Mouse (Mus musculus) MEL (cell line): ENCODE results near the gene Adgre5. TPM values are rescaled to one million over a fixed set of nuclear protein-coding genes. Genes with fewer than 3 reads are reported as not detected.

Source experiments
- DNase-seq: peaks from one replicate; pipeline ENCODE4 v3.0.0; 2011; ENCODE audit warnings: low read depth, low spot score
- H3K27ac ChIP-seq: 2 replicates; pipeline ENCODE4 v1.5.1; 2012; ENCODE audit warnings: low read depth, mild to moderate bottlenecking, control low read depth, low read length, moderate library complexity; ENCODE audit not compliant: control insufficient read depth
- H3K27me3 ChIP-seq, 2 experiments: fragments of 150-350 bp in 1 of 2; sonication (generic) in 1 of 2; 2 replicates each; pipeline ENCODE4 v1.6.1; 2012; ENCODE audit warnings: low read length in 2 of 2, mild to moderate bottlenecking in 2 of 2, improper control_type of control experiment in 1 of 2, moderate library complexity in 1 of 2; ENCODE audit not compliant: insufficient read depth in 2 of 2, control insufficient read depth in 1 of 2
- H3K36me3 ChIP-seq, 2 experiments: 2 replicates each; pipeline ENCODE4 v1.6.1; 2012 to 2014; ENCODE audit warnings: low read length in 2 of 2, improper control_type of control experiment in 1 of 2, inconsistent platforms in 1 of 2, mild to moderate bottlenecking in 1 of 2; ENCODE audit not compliant: insufficient read depth in 2 of 2, control insufficient read depth in 1 of 2
- H3K4me1 ChIP-seq, 2 experiments: fragments of 150-350 bp in 1 of 2; sonication (generic) in 1 of 2; 2 replicates each; pipeline ENCODE4 v1.6.1; 2012; ENCODE audit warnings: low read length in 2 of 2, improper control_type of control experiment in 1 of 2, mild to moderate bottlenecking in 1 of 2; ENCODE audit not compliant: insufficient read depth in 2 of 2, control insufficient read depth in 1 of 2
- H3K4me3 ChIP-seq, 2 experiments: fragments of 150-350 bp in 1 of 2; sonication (generic) in 1 of 2; 2 replicates each; pipeline ENCODE4 v1.5.1; 2012; ENCODE audit warnings: low read depth in 2 of 2, low read length in 2 of 2, mild to moderate bottlenecking in 2 of 2, moderate library complexity in 2 of 2, control low read depth in 1 of 2, improper control_type of control experiment in 1 of 2; ENCODE audit not compliant: control insufficient read depth in 1 of 2, insufficient read depth in 1 of 2
- H3K79me2 ChIP-seq: 2 replicates; pipeline ENCODE4 v1.6.1; 2012; ENCODE audit warnings: mild to moderate bottlenecking, low read length, moderate library complexity; ENCODE audit not compliant: control insufficient read depth, poor library complexity, insufficient read depth
- H3K9ac ChIP-seq: 2 replicates; pipeline ENCODE4 v1.6.1; 2012; ENCODE audit warnings: low read depth, mild to moderate bottlenecking, control low read depth, low read length, moderate library complexity; ENCODE audit not compliant: control insufficient read depth, poor library complexity, severe bottlenecking
- H3K9me3 ChIP-seq: fragments of 150-350 bp; sonication (generic); replicated peaks from 2 replicates; pipeline ENCODE4 v1.6.1; 2012; ENCODE audit warnings: mild to moderate bottlenecking, low read length, improper control_type of control experiment, moderate library complexity; ENCODE audit not compliant: insufficient read depth
- CHD2 ChIP-seq: IDR thresholded peaks from 2 replicates; pipeline ENCODE4 v1.6.1; 2011; ENCODE audit warnings: low read length, improper control_type of control experiment
- CTCF ChIP-seq, 3 experiments: IDR thresholded peaks in 2 of 3; conservative IDR thresholded peaks in 1 of 3; 2 replicates each; pipeline ENCODE4 v1.5.1; 2011 to 2012; ENCODE audit warnings: low read length in 3 of 3, low read depth in 2 of 3, mild to moderate bottlenecking in 2 of 3, improper control_type of control experiment in 1 of 3, inconsistent platforms in 1 of 3, mixed read lengths in 1 of 3, moderate library complexity in 1 of 3; ENCODE audit not compliant: control insufficient read depth in 1 of 3, insufficient read depth in 1 of 3, poor library complexity in 1 of 3, severe bottlenecking in 1 of 3
- E2F4 ChIP-seq: IDR thresholded peaks from 2 replicates; pipeline ENCODE4 v1.6.1; 2011; ENCODE audit warnings: low read depth, low read length, improper control_type of control experiment, borderline replicate concordance
- ELF1 ChIP-seq: IDR thresholded peaks from 2 replicates; pipeline ENCODE4 v1.6.1; 2014; ENCODE audit warnings: low read depth, mild to moderate bottlenecking, inconsistent platforms, low read length, improper control_type of control experiment, moderate library complexity
- ETS1 ChIP-seq: IDR thresholded peaks from 2 replicates; pipeline ENCODE4 v1.6.1; 2012; ENCODE audit warnings: low read depth, mild to moderate bottlenecking, inconsistent platforms, low read length, improper control_type of control experiment, moderate library complexity
- GATA1 ChIP-seq: IDR thresholded peaks from 2 replicates; pipeline ENCODE4 v1.6.1; 2011; ENCODE audit warnings: low read depth, low read length, improper control_type of control experiment
- MXI1 ChIP-seq: IDR thresholded peaks from 2 replicates; pipeline ENCODE4 v1.6.1; 2011; ENCODE audit warnings: mild to moderate bottlenecking, low read depth, low read length, improper control_type of control experiment
- MYB ChIP-seq: IDR thresholded peaks from 2 replicates; pipeline ENCODE4 v1.6.1; 2011; ENCODE audit warnings: mild to moderate bottlenecking, low read depth, low read length, improper control_type of control experiment
- MYC ChIP-seq: IDR thresholded peaks from 2 replicates; pipeline ENCODE4 v1.6.1; 2011; ENCODE audit warnings: low read depth, mild to moderate bottlenecking, low read length, improper control_type of control experiment, moderate library complexity
- POLR2AphosphoS2 ChIP-seq: IDR thresholded peaks from 2 replicates; pipeline ENCODE4 v1.6.1; 2011; ENCODE audit warnings: low read length, improper control_type of control experiment
- RCOR1 ChIP-seq: IDR thresholded peaks from 2 replicates; pipeline ENCODE4 v1.6.1; 2012; ENCODE audit warnings: low read depth, mild to moderate bottlenecking, inconsistent platforms, low read length, improper control_type of control experiment
- TBP ChIP-seq: IDR thresholded peaks from 2 replicates; pipeline ENCODE4 v1.8.0; 2011; ENCODE audit warnings: low read depth, low read length, improper control_type of control experiment
- ZNF384 ChIP-seq: IDR thresholded peaks from 2 replicates; pipeline ENCODE4 v1.6.1; 2012; ENCODE audit warnings: low read depth, mild to moderate bottlenecking, inconsistent platforms, low read length, improper control_type of control experiment
- polyA plus RNA-seq, 2 experiments: library from polyadenylated mRNA; stranded (reverse) in 1 of 2; unstranded in 1 of 2; fragments of >175 nt in 1 of 2; fragments of >200 nt in 1 of 2; gene quantifications; 2 replicates each; pipeline versions ENCODE4 v1.2.1 to v1.2.4; 2012; ENCODE audit warnings: low replicate concordance in 2 of 2, low read depth in 1 of 2; ENCODE audit not compliant: insufficient read length in 2 of 2, insufficient read depth in 1 of 2, missing spikeins in 1 of 2
- total RNA-seq: library from RNA; depleted of rRNA; stranded (reverse); fragments of 300-350 nt; gene quantifications from 2 replicates; pipeline ENCODE4 v1.2.3, GENCODE M21; 2012

Adgre5 gene
- total and polyA plus RNA-seq, 3 experiments, result 18.5 to 21.4 TPM; not detected in 1

GRCm38 (mm10) chr8:83748708-83749107, 7.6 kb upstream of the Adgre5 start (continued):
- TF ChIP-seq CHD2 (peak; percentile 65), ELF1 (peak; percentile 30; the same call in 1 of the 2 replicates), RCOR1 (peak; percentile 56), ETS1 (peak; percentile 99)

GRCm38 (mm10) chr8:83747661-83748346, 6.7 kb upstream of the Adgre5 start:
- H3K9ac ChIP-seq, result peak overlapping the region; percentile 47
- TF ChIP-seq MYB, result no peak
- TF ChIP-seq MXI1, result peak; percentile 40
- TF ChIP-seq, all 39 proteins: peak for 1
- no peaks in the 10 kb centered on the region for H3K79me2 ChIP-seq
- peaks cover 5 to 11% of the 10 kb centered on the region in 2 experiments for H3K4me1 ChIP-seq
- peaks cover 0 to 2% of the 10 kb centered on the region in 2 experiments; a peak in 2 of 4 replicates for H3K27me3 ChIP-seq
- peak; percentile 63 for DNase-seq
- peak overlapping the region; percentile 34 to 61 for H3K4me3 ChIP-seq
- no peaks in the 10 kb centered on the region for H3K9me3 ChIP-seq
- peaks cover 0 to 3% of the 10 kb centered on the region in 2 experiments; a peak in 2 of 4 replicates for H3K36me3 ChIP-seq
- H3K27ac ChIP-seq, result no peak overlapping the region

- H3K4me3 ChIP-seq, result no peak overlapping the region
- TF ChIP-seq CTCF (IDR thresholded peaks at IDR 0.05 in 2 of 3, conservative IDR thresholded peaks at IDR 0.05 in 1 of 3; ENCODE audit: control insufficient read depth in 1 of 3, insufficient read depth in 1 of 3, low read depth in 2 of 3, low read length in 3 of 3, poor library complexity in 1 of 3, severe bottlenecking in 1 of 3) (no peak), ZNF384 (no peak), POLR2AphosphoS2 (no peak), MYB (no peak), MXI1 (no peak), RCOR1 (no peak), E2F4 (no peak)
- peaks cover 0 to 21% of the 10 kb centered on the region in 2 experiments; a peak in 2 of 4 replicates for H3K36me3 ChIP-seq
- no peaks in the 10 kb centered on the region for H3K9me3 ChIP-seq
- H3K27me3 ChIP-seq, result no peaks in the 10 kb centered on the region
- H3K27ac ChIP-seq, result no peak overlapping the region
- no peak for DNase-seq
- H3K4me1 ChIP-seq, result peaks cover 18 to 36% of the 10 kb centered on the region in 2 experiments
- no peak overlapping the region for H3K9ac ChIP-seq
- peaks cover 3% of the 10 kb centered on the region; the same call in 1 of the 2 replicates for H3K79me2 ChIP-seq
Measured at GRCm38 (mm10) chr8:83744070-83744469, 2.9 kb upstream of the Adgre5 start.

GRCm38 (mm10) chr8:83742968-83743367, 1.8 kb upstream of the Adgre5 start:
- peaks cover 0 to 22% of the 10 kb centered on the region in 2 experiments; a peak in 2 of 4 replicates for H3K36me3 ChIP-seq
- H3K4me3 ChIP-seq, result no peak overlapping the region
- no peaks in the 10 kb centered on the region for H3K9me3 ChIP-seq
- H3K27ac ChIP-seq, result no peak overlapping the region
- no peaks in the 10 kb centered on the region for H3K27me3 ChIP-seq
- no peak overlapping the region for H3K9ac ChIP-seq
- no peak for TF ChIP-seq TBP
- 0 out of 2 replicates have a peak, but pooled peaks have one; percentile 15 for TF ChIP-seq MYC
- TF ChIP-seq GATA1, result peak; percentile 33; the same call in 1 of the 2 replicates
- H3K4me1 ChIP-seq, result peaks cover 17 to 38% of the 10 kb centered on the region in 2 experiments
- peak; percentile 41 for DNase-seq
- H3K79me2 ChIP-seq, result peaks cover 3% of the 10 kb centered on the region; the same call in 1 of the 2 replicates
